Mouse (Mus musculus) bone marrow macrophage, adult 2 months (primary cell): ENCODE results near the gene Ccdc174.

ENCODE experiments used
- CTCF ChIP-seq: IDR thresholded peaks from 2 replicates; pipeline ENCODE4 v1.5.1; 2012; ENCODE audit warnings: low read depth, mild to moderate bottlenecking, low read length, moderate library complexity
- POLR2A ChIP-seq: IDR thresholded peaks from 2 replicates; pipeline ENCODE4 v1.6.1; 2012; ENCODE audit warnings: mild to moderate bottlenecking, low read depth, low read length, borderline replicate concordance

DNA sequence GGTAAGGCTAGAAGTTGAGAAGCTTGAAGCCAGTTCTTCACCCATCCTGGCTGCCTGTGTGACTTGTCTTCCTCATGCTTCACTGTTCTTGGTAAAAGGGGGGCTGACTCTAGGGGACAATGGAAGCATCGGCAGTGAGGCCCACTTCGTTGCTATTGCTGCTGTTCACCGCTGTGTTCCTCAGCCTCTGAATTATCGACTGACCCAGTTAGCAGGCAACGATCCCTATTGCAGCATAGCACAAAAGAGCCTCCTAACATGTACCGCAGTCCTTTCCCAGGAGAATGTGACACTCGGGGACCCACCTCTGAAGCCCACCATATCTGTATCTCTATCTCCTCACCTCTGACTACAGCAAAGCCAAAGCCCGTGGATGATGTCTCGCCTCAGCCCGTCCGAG is 39.9 kb downstream of the Ccdc174 start:
- no peak for TF ChIP-seq POLR2A
- no peak for TF ChIP-seq CTCF
